Mouse (Mus musculus) spleen, adult 2 months (tissue): ENCODE measurements around the gene Arhgap27. TPM values are rescaled to one million over a fixed set of nuclear protein-coding genes. Genes with fewer than 3 reads are reported as not detected.

Source experiments
- DNase-seq, 2 experiments: peaks; one replicate each; pipeline versions ENCODE4 v3.0.0 to v3.0.0-alpha.2; 2012 to 2021; ENCODE audit warnings: low spot score in 2 of 2, low read depth in 1 of 2
- H3K27ac ChIP-seq: fragments of 200-500 bp; 2 replicates; pipeline ENCODE4 v1.5.1; 2012; ENCODE audit warnings: low read length, inconsistent platforms; ENCODE audit not compliant: insufficient read depth
- H3K27me3 ChIP-seq: fragments of 200-500 bp; 2 replicates; pipeline ENCODE4 v1.6.1; 2012; ENCODE audit warnings: mild to moderate bottlenecking, moderate library complexity, low read length, inconsistent platforms; ENCODE audit not compliant: control insufficient read depth, insufficient read depth
- H3K36me3 ChIP-seq: fragments of 200-500 bp; 2 replicates; pipeline ENCODE4 v1.6.1; 2012; ENCODE audit warnings: mild to moderate bottlenecking, low read length, inconsistent platforms; ENCODE audit not compliant: control insufficient read depth, insufficient read depth
- H3K4me1 ChIP-seq: fragments of 200-500 bp; 2 replicates; pipeline ENCODE4 v1.6.1; 2011; ENCODE audit warnings: inconsistent platforms; ENCODE audit not compliant: control insufficient read depth, insufficient read depth, insufficient read length
- H3K4me3 ChIP-seq: fragments of 200-500 bp; 2 replicates; pipeline ENCODE4 v1.5.1; 2011; ENCODE audit warnings: mild to moderate bottlenecking, inconsistent platforms; ENCODE audit not compliant: insufficient read depth, insufficient read length; ENCODE audit errors: extremely low read depth
- CTCF ChIP-seq: fragments of 200-500 bp; IDR thresholded peaks from 2 replicates; pipeline ENCODE4 v1.5.1; 2011; ENCODE audit warnings: mild to moderate bottlenecking, inconsistent platforms; ENCODE audit not compliant: insufficient read depth, insufficient read length, insufficient replicate concordance; ENCODE audit errors: extremely low read depth
- POLR2A ChIP-seq: fragments of 200-500 bp; IDR thresholded peaks from 2 replicates; pipeline ENCODE4 v1.6.1; 2011; ENCODE audit warnings: low read depth, low read length, inconsistent platforms
- WGBS: fragments of 180-500 bp; shearing (Covaris S2); methylation state at CpG from one replicate; pipeline ENCODE4 v1.1.7; 2018; 5-methylcytosine and 5-hydroxymethylcytosine counted together
- polyA plus RNA-seq: library from polyadenylated mRNA; depleted of rRNA; stranded (reverse); fragments of >200 nt; gene quantifications from 2 replicates; pipeline ENCODE4 v1.2.3, GENCODE M21; 2012

Gene Arhgap27
- polyA plus RNA-seq, 1 experiment = 90.0 TPM

DNA sequence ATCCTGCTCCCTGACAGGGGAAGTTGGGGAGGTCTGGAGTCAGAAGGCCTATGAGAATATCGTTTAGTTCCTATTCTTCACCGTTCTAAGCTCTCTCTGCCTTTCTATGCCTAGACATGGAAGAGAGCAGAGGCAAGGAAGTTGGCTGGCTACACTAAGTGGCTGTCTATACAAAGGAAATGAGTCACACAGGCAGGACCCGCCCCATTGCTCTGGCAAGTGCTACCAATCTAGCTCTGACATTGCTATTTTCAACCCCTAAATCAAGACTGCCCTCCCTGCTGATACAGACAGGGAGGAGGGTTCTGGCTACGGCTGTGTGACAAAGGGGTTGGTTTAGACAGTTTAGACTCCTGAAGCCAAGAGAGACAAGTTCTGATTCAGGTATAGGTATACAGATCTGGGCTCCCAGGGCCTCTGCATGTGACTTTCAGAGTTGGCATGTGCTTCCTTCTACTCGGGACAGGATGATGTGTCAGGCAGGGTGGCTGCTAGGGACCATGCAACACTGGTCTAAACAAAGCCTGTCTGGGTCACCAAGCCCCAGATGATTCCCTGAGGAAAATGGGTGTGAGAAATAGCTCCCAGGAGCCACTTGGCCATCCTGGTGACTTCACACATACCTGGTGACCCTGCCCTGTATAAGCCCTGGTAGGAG lies 18.6 kb upstream of the Arhgap27 start:
- TF ChIP-seq CTCF (no peak), POLR2A (no peak)
- 12% methylated on average over 5 of the region's 5 CpGs for WGBS
- Histone ChIP-seq H3K4me1 (peaks cover 11% of the 10 kb centered on the region; the same call in 1 of the 2 replicates), H3K36me3 (peaks cover 32% of the 10 kb centered on the region), H3K27me3 (no peaks in the 10 kb centered on the region), H3K27ac (no peak overlapping the region; the same call in 1 of the 2 replicates), H3K4me3 (no peak overlapping the region)
- DNase-seq = peak in 1 of 2 experiments; percentile 42

DNA sequence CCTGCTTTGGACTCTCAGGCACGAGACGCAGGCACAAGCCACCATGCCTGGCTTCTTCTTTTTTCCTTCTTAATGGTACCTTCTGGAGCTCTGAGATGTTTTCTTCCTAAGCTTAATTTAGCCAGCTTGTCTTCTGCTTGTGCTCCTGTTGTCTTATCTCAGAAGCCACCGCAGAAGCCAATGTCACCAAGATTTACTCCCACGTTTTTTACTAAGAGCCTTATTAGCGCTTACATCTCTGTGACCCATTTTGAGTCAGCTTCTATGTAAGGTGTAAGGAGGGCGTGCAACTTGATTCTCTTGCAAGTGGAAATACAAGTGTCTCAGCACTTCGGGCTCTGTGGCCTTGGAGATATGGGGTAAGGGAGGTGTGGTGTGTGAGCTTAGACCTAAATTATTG lies 18.0 kb upstream of the Arhgap27 start:
- DNase-seq = no peak
- no peak overlapping the region for H3K4me3 ChIP-seq
- H3K4me1 ChIP-seq = peaks cover 12% of the 10 kb centered on the region; the same call in 1 of the 2 replicates
- WGBS = 79% methylated on average over 7 of the region's 7 CpGs
- peaks cover 32% of the 10 kb centered on the region for H3K36me3 ChIP-seq
- H3K27me3 ChIP-seq = no peaks in the 10 kb centered on the region
- H3K27ac ChIP-seq = no peak overlapping the region
- no peak for TF ChIP-seq CTCF

DNA sequence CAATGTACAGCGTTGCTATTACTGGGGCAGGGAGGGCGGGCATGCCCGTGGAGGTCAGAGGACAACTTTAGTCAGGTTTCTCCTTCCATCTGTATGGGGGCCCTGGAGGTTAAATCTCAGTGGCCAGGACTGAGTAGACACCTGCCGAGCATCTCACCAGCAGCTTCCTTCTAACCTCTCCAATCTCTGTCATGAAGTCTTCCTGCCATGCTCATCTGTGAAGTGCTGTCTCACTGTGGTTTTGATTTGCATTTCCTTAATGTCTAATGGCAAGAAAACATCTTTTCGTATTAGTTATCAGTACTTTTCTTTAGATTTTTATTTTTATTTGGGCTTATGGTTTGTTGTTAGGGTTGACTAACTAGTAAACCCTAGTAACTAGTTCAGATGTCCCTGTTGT lies 17.0 kb upstream of the Arhgap27 start:
- Histone ChIP-seq H3K36me3 (peaks cover 35% of the 10 kb centered on the region), H3K27me3 (no peaks in the 10 kb centered on the region), H3K4me3 (no peak overlapping the region), H3K4me1 (peaks cover 22% of the 10 kb centered on the region; the same call in 1 of the 2 replicates), H3K27ac (no peak overlapping the region)
- TF ChIP-seq CTCF (no peak), POLR2A (no peak)
- DNase-seq = no peak
- WGBS = 60% methylated on average over 5 of the region's 5 CpGs

- Histone ChIP-seq H3K4me1 (peaks cover 39% of the 10 kb centered on the region), H3K27me3 (no peaks in the 10 kb centered on the region), H3K4me3 (no peak overlapping the region), H3K36me3 (peaks cover 33% of the 10 kb centered on the region), H3K27ac (no peak overlapping the region)
- 92% methylated on average over 6 of the region's 6 CpGs for WGBS
- TF ChIP-seq CTCF (no peak), POLR2A (no peak)
- no peak for DNase-seq
Measured at GRCm38 (mm10) chr11:103378341-103378740, 14.8 kb upstream of the Arhgap27 start.

- no peak overlapping the region for H3K4me3 ChIP-seq
- H3K36me3 ChIP-seq = peaks cover 38% of the 10 kb centered on the region
- no peak for TF ChIP-seq CTCF
- no peak for TF ChIP-seq POLR2A
- no peak overlapping the region for H3K27ac ChIP-seq
- 47% methylated on average over 5 of the region's 5 CpGs for WGBS
- no peaks in the 10 kb centered on the region for H3K27me3 ChIP-seq
- DNase-seq = no peak
- H3K4me1 ChIP-seq = peaks cover 43% of the 10 kb centered on the region
Measured at GRCm38 (mm10) chr11:103375772-103376171, 12.3 kb upstream of the Arhgap27 start.

DNA sequence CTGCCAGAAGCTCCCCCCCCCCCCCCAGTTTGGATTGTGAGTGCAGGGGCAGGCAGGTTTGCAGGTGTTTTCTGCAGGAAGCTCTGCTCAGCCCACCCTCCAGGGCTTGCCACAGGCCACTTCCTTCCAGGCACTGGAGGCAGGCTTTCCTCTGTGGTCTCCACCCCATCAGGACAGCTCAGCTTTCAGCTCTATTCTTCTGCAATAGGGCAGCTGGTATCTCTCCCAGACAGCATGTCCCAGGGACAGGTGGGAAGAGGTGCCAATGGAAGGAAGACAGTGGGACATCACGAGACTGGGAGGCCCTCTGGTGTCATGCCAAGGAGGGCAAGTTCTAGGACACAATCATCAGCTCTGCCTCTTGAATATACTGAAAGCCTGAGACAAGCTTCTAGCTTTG lies 11.8 kb upstream of the Arhgap27 start:
- 17% methylated on average over 1 of the region's 1 CpGs for WGBS
- TF ChIP-seq CTCF = no peak
- no peak for TF ChIP-seq POLR2A
- H3K27ac ChIP-seq = 0 out of 2 replicates have a peak overlapping the region, but pooled peaks have one; percentile 57

GRCm38 (mm10) chr11:103373922-103374321 lies 10.4 kb upstream of the Arhgap27 start:
- TF ChIP-seq POLR2A (no peak), CTCF (no peak)
- 44% methylated on average over 9 of the region's 9 CpGs for WGBS
- no peaks in the 10 kb centered on the region for H3K27me3 ChIP-seq
- DNase-seq = peak in 1 of 2 experiments; percentile 31
- peak overlapping the region; percentile 40; the same call in 1 of the 2 replicates for H3K4me3 ChIP-seq
- H3K36me3 ChIP-seq = peaks cover 35% of the 10 kb centered on the region
- peaks cover 53% of the 10 kb centered on the region for H3K4me1 ChIP-seq
- peak overlapping the region; percentile 57 for H3K27ac ChIP-seq

More for the DNA sequence above, 11.8 kb upstream of the Arhgap27 start:
- peak in 1 of 2 experiments; percentile 57 for DNase-seq
- Histone ChIP-seq H3K4me1 (peaks cover 47% of the 10 kb centered on the region), H3K4me3 (no peak overlapping the region), H3K36me3 (peaks cover 40% of the 10 kb centered on the region), H3K27me3 (no peaks in the 10 kb centered on the region)
